Mouse (Mus musculus): ENCODE data around the gene Fndc5. TPM values are rescaled to one million over a fixed set of nuclear protein-coding genes. Genes with fewer than 3 reads are reported as not detected.

Fndc5 gene
- polyA plus RNA-seq, 1 experiment from 2014 or later, result 3.9 TPM

GRCm38 (mm10) chr4:129161581-129162255, 24.9 kb downstream of the Fndc5 start:
- Histone ChIP-seq H3K9ac (no peak overlapping the region), H3K27ac (no peak overlapping the region), H3K9me3 (replicated peaks) (no peaks in the 10 kb centered on the region), H3K4me2 (replicated peaks) (no peak overlapping the region), H3K27me3 (no peaks in the 10 kb centered on the region), H3K4me1 (no peaks in the 10 kb centered on the region), H3K4me3 (no peak overlapping the region), H3K36me3 (peaks cover 26% of the 10 kb centered on the region)
- 91% methylated on average over 4 of the region's 4 CpGs for WGBS
- ATAC-seq (ENCODE audit: low FRiP score), result no peak

- Histone ChIP-seq H3K4me3 (no peak overlapping the region), H3K4me2 (replicated peaks) (no peak overlapping the region), H3K9me3 (replicated peaks) (no peaks in the 10 kb centered on the region), H3K27me3 (no peaks in the 10 kb centered on the region), H3K9ac (no peak overlapping the region), H3K4me1 (no peaks in the 10 kb centered on the region), H3K27ac (no peak overlapping the region), H3K36me3 (peaks cover 36% of the 10 kb centered on the region)
- no peak for ATAC-seq (ENCODE audit: low FRiP score)
- 69% methylated on average over 1 of the region's 1 CpGs for WGBS
Measured at GRCm38 (mm10) chr4:129172529-129172928, 35.7 kb downstream of the Fndc5 start.

GRCm38 (mm10) chr4:129179560-129179959, 42.8 kb downstream of the Fndc5 start:
- H3K36me3 ChIP-seq, result peaks cover 26% of the 10 kb centered on the region
- WGBS, result 66% methylated on average over 1 of the region's 1 CpGs

GRCm38 (mm10) chr4:129188041-129188659, 51.4 kb downstream of the Fndc5 start:
- H3K4me2 ChIP-seq (replicated peaks), result peak overlapping the region; percentile 78
- H3K36me3 ChIP-seq, result peaks cover 4% of the 10 kb centered on the region; the same call in 1 of the 2 replicates
- peaks cover 28% of the 10 kb centered on the region for H3K4me1 ChIP-seq
- H3K27me3 ChIP-seq, result no peaks in the 10 kb centered on the region
- no peak overlapping the region for H3K27ac ChIP-seq
- 48% methylated on average over 5 of the region's 5 CpGs for WGBS
- H3K9ac ChIP-seq, result peak overlapping the region; percentile 85
- H3K4me3 ChIP-seq, result peak overlapping the region; percentile 91
- no peak for ATAC-seq (ENCODE audit: low FRiP score)
- no peaks in the 10 kb centered on the region for H3K9me3 ChIP-seq (replicated peaks)

More at GRCm38 (mm10) chr4:129179560-129179959, 42.8 kb downstream of the Fndc5 start:
- H3K27me3 ChIP-seq, result no peaks in the 10 kb centered on the region
- ATAC-seq (ENCODE audit: low FRiP score), result no peak
- no peak overlapping the region for H3K27ac ChIP-seq
- no peak overlapping the region for H3K9ac ChIP-seq
- H3K4me1 ChIP-seq, result no peaks in the 10 kb centered on the region
- H3K4me2 ChIP-seq (replicated peaks), result no peak overlapping the region
- no peaks in the 10 kb centered on the region for H3K9me3 ChIP-seq (replicated peaks)
- H3K4me3 ChIP-seq, result no peak overlapping the region

GRCm38 (mm10) chr4:129188803-129189541, 52.2 kb downstream of the Fndc5 start:
- WGBS, result 0% methylated on average over 42 of the region's 74 CpGs
- peak overlapping the region; percentile 85 for H3K9ac ChIP-seq
- ATAC-seq (ENCODE audit: low FRiP score), result peak; percentile 77
- H3K4me2 ChIP-seq (replicated peaks), result peak overlapping the region; percentile 78
- H3K27me3 ChIP-seq, result no peaks in the 10 kb centered on the region
- peaks cover 11% of the 10 kb centered on the region for H3K36me3 ChIP-seq
- peak overlapping the region; percentile 91 for H3K4me3 ChIP-seq
- H3K9me3 ChIP-seq (replicated peaks), result no peaks in the 10 kb centered on the region
- peak overlapping the region; percentile 88 for H3K27ac ChIP-seq
- peaks cover 28% of the 10 kb centered on the region for H3K4me1 ChIP-seq

- peak; percentile 92 for ATAC-seq (ENCODE audit: low FRiP score)
- Histone ChIP-seq H3K9me3 (replicated peaks) (no peaks in the 10 kb centered on the region), H3K36me3 (peaks cover 11% of the 10 kb centered on the region), H3K4me3 (peak within 1 kb of the TSS; percentile 91), H3K4me2 (replicated peaks) (peak within 1 kb of the TSS; percentile 80), H3K27me3 (no peaks in the 10 kb centered on the region), H3K9ac (peak within 1 kb of the TSS; percentile 85), H3K27ac (peak within 1 kb of the TSS; percentile 88), H3K4me1 (peaks cover 28% of the 10 kb centered on the region)
- under 1% methylated on average over 53 of the region's 58 CpGs for WGBS
Measured at GRCm38 (mm10) chr4:129189542-129190519, 53.0 kb downstream of the Fndc5 start, which contains the start of the genes S100pbp and Yars. Gene S100pbp, minus strand, starts transcription at chr4:129189727. Gene Yars, plus strand, starts transcription at chr4:129189760.

- Histone ChIP-seq H3K9me3 (replicated peaks) (no peaks in the 10 kb centered on the region), H3K4me1 (peaks cover 28% of the 10 kb centered on the region), H3K4me2 (replicated peaks) (peak overlapping the region; percentile 80), H3K27ac (peak overlapping the region; percentile 62; the same call in 1 of the 2 replicates), H3K27me3 (no peaks in the 10 kb centered on the region), H3K36me3 (peaks cover 15% of the 10 kb centered on the region), H3K4me3 (peak overlapping the region; percentile 91), H3K9ac (peak overlapping the region; percentile 67)
- WGBS, result 5% methylated on average over 12 of the region's 12 CpGs
- ATAC-seq (ENCODE audit: low FRiP score), result no peak
Measured at GRCm38 (mm10) chr4:129190538-129190937, 53.7 kb downstream of the Fndc5 start.

GRCm38 (mm10) chr4:129191691-129192090, 54.9 kb downstream of the Fndc5 start:
- H3K27me3 ChIP-seq, result no peaks in the 10 kb centered on the region
- 77% methylated on average over 5 of the region's 5 CpGs for WGBS
- no peak overlapping the region for H3K4me3 ChIP-seq

More at GRCm38 (mm10) chr4:129191691-129192090, 54.9 kb downstream of the Fndc5 start:
- H3K4me2 ChIP-seq (replicated peaks), result 0 out of 2 replicates have a peak overlapping the region, but pooled peaks have one; percentile 80
- no peak for ATAC-seq (ENCODE audit: low FRiP score)
- no peak overlapping the region for H3K27ac ChIP-seq
- peaks cover 26% of the 10 kb centered on the region for H3K36me3 ChIP-seq
- no peaks in the 10 kb centered on the region for H3K9me3 ChIP-seq (replicated peaks)
- 0 out of 2 replicates have a peak overlapping the region, but pooled peaks have one; percentile 8 for H3K9ac ChIP-seq
- peaks cover 28% of the 10 kb centered on the region for H3K4me1 ChIP-seq

Other genes starting within 250 kb of the Fndc5 start
- 17.7 and 21.4 TPM in 2 replicates for gene Azin2, start 174.6 kb upstream of the Fndc5 start, polyA plus RNA-seq (2016; fragmentation: Nextera tagmentation; extraction: Ambion mirVana)
- 122 and 128 TPM in 2 replicates for gene Ak2, start 145.0 kb upstream of the Fndc5 start, polyA plus RNA-seq (2016; fragmentation: Nextera tagmentation; extraction: Ambion mirVana)
- gene Rnf19b, start 78.7 kb upstream of the Fndc5 start, polyA plus RNA-seq (2016; fragmentation: Nextera tagmentation; extraction: Ambion mirVana), result 17.7 and 20.4 TPM in 2 replicates
- 1.1 and 1.7 TPM in 2 replicates for gene Tmem54, start 31.5 kb upstream of the Fndc5 start, polyA plus RNA-seq (2016; fragmentation: Nextera tagmentation; extraction: Ambion mirVana)
- 8.8 and 12.1 TPM in 2 replicates for gene Hpca, start 15.0 kb upstream of the Fndc5 start, polyA plus RNA-seq (2016; fragmentation: Nextera tagmentation; extraction: Ambion mirVana)
- 23.2 and 26.7 TPM in 2 replicates for gene S100pbp, start 52.7 kb downstream of the Fndc5 start, polyA plus RNA-seq (2016; fragmentation: Nextera tagmentation; extraction: Ambion mirVana)
- 98.1 and 104 TPM in 2 replicates for gene Yars, start 52.8 kb downstream of the Fndc5 start, polyA plus RNA-seq (2016; fragmentation: Nextera tagmentation; extraction: Ambion mirVana)
- gene C77080, start 124.4 kb downstream of the Fndc5 start, polyA plus RNA-seq (2016; fragmentation: Nextera tagmentation; extraction: Ambion mirVana), result 6.0 and 6.4 TPM in 2 replicates
- gene Sync, start 150.6 kb downstream of the Fndc5 start, polyA plus RNA-seq (2016; fragmentation: Nextera tagmentation; extraction: Ambion mirVana), result 1.7 and 1.8 TPM in 2 replicates
- 465 and 467 TPM in 2 replicates for gene Rbbp4, start 198.4 kb downstream of the Fndc5 start, polyA plus RNA-seq (2016; fragmentation: Nextera tagmentation; extraction: Ambion mirVana)
- gene Zbtb8os, start 198.7 kb downstream of the Fndc5 start, polyA plus RNA-seq (2016; fragmentation: Nextera tagmentation; extraction: Ambion mirVana), result 33.3 and 33.8 TPM in 2 replicates
- 16.1 and 17.7 TPM in 2 replicates for gene Zbtb8a, start 241.1 kb downstream of the Fndc5 start, polyA plus RNA-seq (2016; fragmentation: Nextera tagmentation; extraction: Ambion mirVana)

Data from hindbrain, embryonic 12.5 days (tissue).